Mouse (Mus musculus) A20 (cell line): ENCODE results near the gene Plg.

Source experiments
- DNase-seq: peaks from one replicate; pipeline ENCODE4 v3.0.0-alpha.2; 2011; ENCODE audit warnings: low read depth, low spot score

The Plg gene

GRCm38 (mm10) chr17:12377981-12378705 lies at the start of gene Plg:
TSS of gene Plg (plus strand) at chr17:12378608.
- DNase-seq, result no peak

GRCm38 (mm10) chr17:12335115-12335514 lies 43.3 kb upstream of the Plg start:
- DNase-seq, result no peak

- DNase-seq, result no peak
Measured at GRCm38 (mm10) chr17:12336073-12336868, 42.1 kb upstream of the Plg start.

GRCm38 (mm10) chr17:12337156-12337555 lies 41.3 kb upstream of the Plg start:
- DNase-seq, result no peak

GRCm38 (mm10) chr17:12343702-12344376 lies 34.6 kb upstream of the Plg start:
- no peak for DNase-seq

- DNase-seq, result no peak
Measured at GRCm38 (mm10) chr17:12347462-12347861, 30.9 kb upstream of the Plg start.

- DNase-seq, result peak; percentile 63
Measured at GRCm38 (mm10) chr17:12351564-12351963, 26.8 kb upstream of the Plg start.

- DNase-seq, result peak; percentile 60
Measured at GRCm38 (mm10) chr17:12352781-12353180, 25.6 kb upstream of the Plg start.

GRCm38 (mm10) chr17:12359876-12360275 lies 18.5 kb upstream of the Plg start:
- DNase-seq, result no peak

GRCm38 (mm10) chr17:12363601-12364425 lies 14.6 kb upstream of the Plg start:
- no peak for DNase-seq

GRCm38 (mm10) chr17:12364426-12364735 lies 14.0 kb upstream of the Plg start:
- DNase-seq, result no peak

GRCm38 (mm10) chr17:12367373-12367930 lies 11.0 kb upstream of the Plg start:
- DNase-seq, result peak; percentile 84

- DNase-seq, result no peak
Measured at GRCm38 (mm10) chr17:12369393-12369792, 9.0 kb upstream of the Plg start.

- DNase-seq, result no peak
Measured at GRCm38 (mm10) chr17:12370289-12370688, 8.1 kb upstream of the Plg start.

- peak; percentile 77 for DNase-seq
Measured at GRCm38 (mm10) chr17:12371310-12371925, 7.0 kb upstream of the Plg start.

- peak; percentile 85 for DNase-seq
Measured at GRCm38 (mm10) chr17:12372021-12372420, 6.4 kb upstream of the Plg start.

GRCm38 (mm10) chr17:12373601-12374144 lies 4.7 kb upstream of the Plg start:
- no peak for DNase-seq

GRCm38 (mm10) chr17:12380287-12380686 lies 1.9 kb downstream of the Plg start:
- no peak for DNase-seq

- DNase-seq, result no peak
Measured at GRCm38 (mm10) chr17:12381579-12381978, 3.2 kb downstream of the Plg start.

- no peak for DNase-seq
Measured at GRCm38 (mm10) chr17:12382531-12382930, 4.1 kb downstream of the Plg start.
